Comparison of ENCODE assay signal across 27 mouse cellular contexts in genomic region chr2:111182068-111182467, GRCm38 (mm10). TPM values are rescaled to one million over a fixed set of nuclear protein-coding genes. Genes with fewer than 3 reads are reported as not detected.
DNase-seq lines count a peak whose midpoint lies in the region; ATAC-seq lines count a peak whose summit lies in the region.
"Had no signal": no experiment of that assay in that cellular context is flagged by ENCODE, and none has a peak within 500 bp of the region (broad histone marks: within the 10 kb centered on the region; RNA-seq: fewer than 3 reads in every experiment).

No protein-coding gene starts in this region.

- 96% methylated on average over 11 of the region's 11 CpGs for WGBS in forebrain, embryonic 12.5 days
- 94% methylated on average over 11 of the region's 11 CpGs for WGBS in forebrain, embryonic 13.5 days
- WGBS in hindbrain, embryonic 11.5 days = 94% methylated on average over 11 of the region's 11 CpGs
- WGBS in hindbrain, embryonic 14.5 days = 96% methylated on average over 11 of the region's 11 CpGs
- 89% methylated on average over 11 of the region's 11 CpGs for WGBS in midbrain, embryonic 11.5 days
- 96% methylated on average over 11 of the region's 11 CpGs for WGBS in midbrain, embryonic 13.5 days

- no peaks in the 10 kb centered on the region for H3K4me1 ChIP-seq in forebrain, embryonic 12.5 days
- H3K4me1 ChIP-seq in forebrain, embryonic 13.5 days = no peaks in the 10 kb centered on the region
- H3K4me1 ChIP-seq in hindbrain, embryonic 11.5 days (replicated peaks; ENCODE audit: control insufficient read depth, insufficient read depth, low read length) = no peaks in the 10 kb centered on the region
- no peaks in the 10 kb centered on the region for H3K4me1 ChIP-seq in hindbrain, embryonic 14.5 days (replicated peaks; ENCODE audit: control insufficient read depth, insufficient read depth, low read length)
- H3K4me1 ChIP-seq in midbrain, embryonic 11.5 days (ENCODE audit: control insufficient read depth, insufficient read depth, low read length) = no peaks in the 10 kb centered on the region
- H3K4me1 ChIP-seq in midbrain, embryonic 13.5 days (replicated peaks) = no peaks in the 10 kb centered on the region
- H3K4me1 ChIP-seq: embryonic facial prominence, embryonic 10.5 days; embryonic facial prominence, embryonic 12.5 days had no signal

- H3K9ac ChIP-seq in forebrain, embryonic 12.5 days = no peak overlapping the region
- no peak overlapping the region for H3K9ac ChIP-seq in forebrain, embryonic 13.5 days
- H3K9ac ChIP-seq in hindbrain, embryonic 11.5 days (ENCODE audit: low read depth, low read length) = no peak overlapping the region
- H3K9ac ChIP-seq in hindbrain, embryonic 14.5 days = no peak overlapping the region
- no peak overlapping the region for H3K9ac ChIP-seq in midbrain, embryonic 11.5 days (ENCODE audit: low read length)
- H3K9ac ChIP-seq in midbrain, embryonic 13.5 days (replicated peaks) = no peak overlapping the region
- H3K9ac ChIP-seq: embryonic facial prominence, embryonic 12.5 days had no signal

- H3K9me3 ChIP-seq in forebrain, embryonic 12.5 days = no peaks in the 10 kb centered on the region
- H3K9me3 ChIP-seq in forebrain, embryonic 13.5 days (replicated peaks) = no peaks in the 10 kb centered on the region
- H3K9me3 ChIP-seq in hindbrain, embryonic 11.5 days (ENCODE audit: control insufficient read depth, low read length) = no peaks in the 10 kb centered on the region
- H3K9me3 ChIP-seq in hindbrain, embryonic 14.5 days (ENCODE audit: control insufficient read depth, low read length) = no peaks in the 10 kb centered on the region
- no peaks in the 10 kb centered on the region for H3K9me3 ChIP-seq in midbrain, embryonic 11.5 days (ENCODE audit: control insufficient read depth, low read length)
- no peaks in the 10 kb centered on the region for H3K9me3 ChIP-seq in midbrain, embryonic 13.5 days
- H3K9me3 ChIP-seq: embryonic facial prominence, embryonic 12.5 days had no signal

- H3K27me3 ChIP-seq in forebrain, embryonic 12.5 days = no peaks in the 10 kb centered on the region
- no peaks in the 10 kb centered on the region for H3K27me3 ChIP-seq in forebrain, embryonic 13.5 days
- H3K27me3 ChIP-seq in hindbrain, embryonic 11.5 days (ENCODE audit: control insufficient read depth, insufficient read depth, low read length) = no peaks in the 10 kb centered on the region
- H3K27me3 ChIP-seq in hindbrain, embryonic 14.5 days (ENCODE audit: control insufficient read depth, insufficient read depth, low read length) = no peaks in the 10 kb centered on the region
- H3K27me3 ChIP-seq in midbrain, embryonic 11.5 days (ENCODE audit: control insufficient read depth, insufficient read depth, low read length) = no peaks in the 10 kb centered on the region
- no peaks in the 10 kb centered on the region for H3K27me3 ChIP-seq in midbrain, embryonic 13.5 days
- H3K27me3 ChIP-seq: CH12.LX; embryonic facial prominence, embryonic 12.5 days; Patski had no signal

- no peaks in the 10 kb centered on the region for H3K36me3 ChIP-seq in forebrain, embryonic 12.5 days (replicated peaks)
- no peaks in the 10 kb centered on the region for H3K36me3 ChIP-seq in forebrain, embryonic 13.5 days (ENCODE audit: poor library complexity, severe bottlenecking)
- H3K36me3 ChIP-seq in hindbrain, embryonic 11.5 days (ENCODE audit: control insufficient read depth, insufficient read depth, low read length) = no peaks in the 10 kb centered on the region
- H3K36me3 ChIP-seq in hindbrain, embryonic 14.5 days (replicated peaks; ENCODE audit: control insufficient read depth, insufficient read depth) = no peaks in the 10 kb centered on the region
- H3K36me3 ChIP-seq in midbrain, embryonic 11.5 days (ENCODE audit: control insufficient read depth, insufficient read depth, low read length) = no peaks in the 10 kb centered on the region
- no peaks in the 10 kb centered on the region for H3K36me3 ChIP-seq in midbrain, embryonic 13.5 days
- H3K36me3 ChIP-seq: embryonic facial prominence, embryonic 10.5 days; embryonic facial prominence, embryonic 12.5 days; G1E had no signal

- ATAC-seq in CD4-positive, CD25-positive, alpha-beta regulatory T cell, adult 4 months = no peak
- 0 out of 2 replicates have a peak, but pooled peaks have one; percentile 33 for ATAC-seq in forebrain, embryonic 12.5 days (ENCODE audit: low FRiP score)
- no peak for ATAC-seq in forebrain, embryonic 13.5 days
- ATAC-seq in hindbrain, embryonic 11.5 days (ENCODE audit: low FRiP score) = 0 out of 2 replicates have a peak, but pooled peaks have one; percentile 33
- no peak for ATAC-seq in hindbrain, embryonic 14.5 days (ENCODE audit: low FRiP score)
- peak; percentile 62; the same call in 1 of the 2 replicates for ATAC-seq in midbrain, embryonic 11.5 days (ENCODE audit: low FRiP score)
- no peak for ATAC-seq in midbrain, embryonic 13.5 days
- ATAC-seq: activated CD4-positive, CD25-positive, alpha-beta regulatory T cell, adult 4 months; forebrain, embryonic 14.5 days; forebrain, embryonic 16.5 days; Patski had no signal

- DNase-seq in CD4-positive, CD25-positive, alpha-beta regulatory T cell, adult 2 months (ENCODE audit: low read depth, low spot score) = peak; percentile 0
- no peak for DNase-seq in hindbrain, embryonic 11.5 days (ENCODE audit: low spot score)
- no peak for DNase-seq in hindbrain, embryonic 14.5 days (ENCODE audit: low spot score)
- DNase-seq in midbrain, embryonic 11.5 days (ENCODE audit: low spot score, missing footprints) = no peak
- DNase-seq: adrenal gland, adult 8-10 months; adrenal gland, postnatal 14 days; adrenal gland, postnatal 36 days; B cell, adult 2 months; cerebellum, adult 11-12 months; cerebellum, adult 2 months; cerebellum, adult 9-10 months; cerebellum, postnatal 10 days; cerebellum, postnatal 25 days had no signal

- no peak overlapping the region for H3K27ac ChIP-seq in forebrain, embryonic 12.5 days
- no peak overlapping the region for H3K27ac ChIP-seq in forebrain, embryonic 13.5 days
- H3K27ac ChIP-seq in hindbrain, embryonic 11.5 days (ENCODE audit: low read depth, low read length) = no peak overlapping the region
- H3K27ac ChIP-seq in hindbrain, embryonic 14.5 days = no peak overlapping the region
- no peak overlapping the region for H3K27ac ChIP-seq in midbrain, embryonic 11.5 days (ENCODE audit: low read depth, low read length)
- H3K27ac ChIP-seq in midbrain, embryonic 13.5 days = no peak overlapping the region
- H3K27ac ChIP-seq: embryonic facial prominence, embryonic 10.5 days; embryonic facial prominence, embryonic 12.5 days had no signal

- no peak overlapping the region for H3K4me3 ChIP-seq in forebrain, embryonic 12.5 days (replicated peaks)
- no peak overlapping the region for H3K4me3 ChIP-seq in forebrain, embryonic 13.5 days
- no peak overlapping the region for H3K4me3 ChIP-seq in hindbrain, embryonic 11.5 days (ENCODE audit: low read depth, low read length)
- H3K4me3 ChIP-seq in hindbrain, embryonic 14.5 days (replicated peaks; ENCODE audit: low read length) = no peak overlapping the region
- no peak overlapping the region for H3K4me3 ChIP-seq in midbrain, embryonic 11.5 days (ENCODE audit: low read depth, low read length)
- no peak overlapping the region for H3K4me3 ChIP-seq in midbrain, embryonic 13.5 days (replicated peaks)
- H3K4me3 ChIP-seq: embryonic facial prominence, embryonic 10.5 days; embryonic facial prominence, embryonic 12.5 days had no signal

- H3K4me2 ChIP-seq in forebrain, embryonic 12.5 days = no peak overlapping the region
- no peak overlapping the region for H3K4me2 ChIP-seq in forebrain, embryonic 13.5 days
- no peak overlapping the region for H3K4me2 ChIP-seq in hindbrain, embryonic 11.5 days (replicated peaks; ENCODE audit: low read depth, low read length)
- H3K4me2 ChIP-seq in hindbrain, embryonic 14.5 days (replicated peaks) = no peak overlapping the region
- no peak overlapping the region for H3K4me2 ChIP-seq in midbrain, embryonic 11.5 days
- no peak overlapping the region for H3K4me2 ChIP-seq in midbrain, embryonic 13.5 days (replicated peaks)
- H3K4me2 ChIP-seq: embryonic facial prominence, embryonic 12.5 days had no signal

RNA-seq across cellular contexts. Expression of gene Gm15130, which starts 29.3 kb away (rescaled TPM):
- not detected for polyA plus RNA-seq in CD4-positive, CD25-positive, alpha-beta regulatory T cell, adult 4 months (2017; shearing (Covaris generic))
- not detected in 2 replicates for polyA plus RNA-seq in forebrain, embryonic 12.5 days (2016; fragmentation: Nextera tagmentation; extraction: Ambion mirVana)
- polyA plus RNA-seq in forebrain, embryonic 13.5 days (2015; fragmentation: Nextera tagmentation; extraction: Ambion mirVana) = not detected in 2 replicates
- polyA plus RNA-seq in hindbrain, embryonic 11.5 days (2014; fragmentation: Nextera tagmentation; extraction: Ambion mirVana) = not detected in 2 replicates
- not detected in 2 replicates for polyA plus RNA-seq in hindbrain, embryonic 14.5 days (2014; fragmentation: Nextera tagmentation; extraction: Ambion mirVana)
- not detected in 2 replicates for polyA plus RNA-seq in midbrain, embryonic 11.5 days (2014; fragmentation: Nextera tagmentation; extraction: Ambion mirVana)
- not detected in 2 replicates for polyA plus RNA-seq in midbrain, embryonic 13.5 days (2015; fragmentation: Nextera tagmentation; extraction: Ambion mirVana)
- polyA plus RNA-seq: activated CD4-positive, CD25-positive, alpha-beta regulatory T cell, adult 4 months; cerebellum, adult 2 months; cortical plate, adult 2 months; embryonic facial prominence, embryonic 10.5 days; embryonic facial prominence, embryonic 12.5 days; embryonic facial prominence, embryonic 14.5 days; forebrain, embryonic 14.5 days; forebrain, embryonic 16.5 days; G1E; Patski had no signal

RNA-seq across cellular contexts. Expression of gene 4930430A15Rik, which starts 47.3 kb away (rescaled TPM):
- not detected for polyA plus RNA-seq in CD4-positive, CD25-positive, alpha-beta regulatory T cell, adult 4 months (2017; shearing (Covaris generic))
- polyA plus RNA-seq in forebrain, embryonic 12.5 days (2016; fragmentation: Nextera tagmentation; extraction: Ambion mirVana) = not detected in 2 replicates
- not detected in 2 replicates for polyA plus RNA-seq in forebrain, embryonic 13.5 days (2015; fragmentation: Nextera tagmentation; extraction: Ambion mirVana)
- polyA plus RNA-seq in hindbrain, embryonic 11.5 days (2014; fragmentation: Nextera tagmentation; extraction: Ambion mirVana) = not detected in 2 replicates
- polyA plus RNA-seq in hindbrain, embryonic 14.5 days (2014; fragmentation: Nextera tagmentation; extraction: Ambion mirVana) = not detected in 2 replicates
- not detected in 2 replicates for polyA plus RNA-seq in midbrain, embryonic 11.5 days (2014; fragmentation: Nextera tagmentation; extraction: Ambion mirVana)
- polyA plus RNA-seq in midbrain, embryonic 13.5 days (2015; fragmentation: Nextera tagmentation; extraction: Ambion mirVana) = not detected in 2 replicates
- polyA plus RNA-seq: activated CD4-positive, CD25-positive, alpha-beta regulatory T cell, adult 4 months; cerebellum, adult 2 months; cortical plate, adult 2 months; embryonic facial prominence, embryonic 10.5 days; embryonic facial prominence, embryonic 12.5 days; embryonic facial prominence, embryonic 14.5 days; forebrain, embryonic 14.5 days; forebrain, embryonic 16.5 days; G1E; Patski had no signal

RNA-seq across cellular contexts. Expression of gene Olfr1275, which starts 53.0 kb away (rescaled TPM):
- not detected for polyA plus RNA-seq in CD4-positive, CD25-positive, alpha-beta regulatory T cell, adult 4 months (2017; shearing (Covaris generic))
- not detected in 2 replicates for polyA plus RNA-seq in forebrain, embryonic 12.5 days (2016; fragmentation: Nextera tagmentation; extraction: Ambion mirVana)
- not detected in 2 replicates for polyA plus RNA-seq in forebrain, embryonic 13.5 days (2015; fragmentation: Nextera tagmentation; extraction: Ambion mirVana)
- not detected in 2 replicates for polyA plus RNA-seq in hindbrain, embryonic 11.5 days (2014; fragmentation: Nextera tagmentation; extraction: Ambion mirVana)
- not detected in 2 replicates for polyA plus RNA-seq in hindbrain, embryonic 14.5 days (2014; fragmentation: Nextera tagmentation; extraction: Ambion mirVana)
- not detected in 2 replicates for polyA plus RNA-seq in midbrain, embryonic 11.5 days (2014; fragmentation: Nextera tagmentation; extraction: Ambion mirVana)
- not detected in 2 replicates for polyA plus RNA-seq in midbrain, embryonic 13.5 days (2015; fragmentation: Nextera tagmentation; extraction: Ambion mirVana)
- polyA plus RNA-seq: activated CD4-positive, CD25-positive, alpha-beta regulatory T cell, adult 4 months; cerebellum, adult 2 months; cortical plate, adult 2 months; embryonic facial prominence, embryonic 10.5 days; embryonic facial prominence, embryonic 12.5 days; embryonic facial prominence, embryonic 14.5 days; forebrain, embryonic 14.5 days; forebrain, embryonic 16.5 days; G1E; Patski had no signal

Comparison
In these comparisons a context has a peak if more than half of its experiments do, and no peak if none do; other contexts are left out.
1. ATAC-seq: peak in forebrain, embryonic 12.5 days (single experiment), hindbrain, embryonic 11.5 days (single experiment) and midbrain, embryonic 11.5 days (single experiment); none in CD4-positive, CD25-positive, alpha-beta regulatory T cell, adult 4 months (single experiment), forebrain, embryonic 13.5 days (single experiment), hindbrain, embryonic 14.5 days (single experiment) and midbrain, embryonic 13.5 days (single experiment).